9 mouse cellular contexts compared by ENCODE assay signal in the genomic region with DNA sequence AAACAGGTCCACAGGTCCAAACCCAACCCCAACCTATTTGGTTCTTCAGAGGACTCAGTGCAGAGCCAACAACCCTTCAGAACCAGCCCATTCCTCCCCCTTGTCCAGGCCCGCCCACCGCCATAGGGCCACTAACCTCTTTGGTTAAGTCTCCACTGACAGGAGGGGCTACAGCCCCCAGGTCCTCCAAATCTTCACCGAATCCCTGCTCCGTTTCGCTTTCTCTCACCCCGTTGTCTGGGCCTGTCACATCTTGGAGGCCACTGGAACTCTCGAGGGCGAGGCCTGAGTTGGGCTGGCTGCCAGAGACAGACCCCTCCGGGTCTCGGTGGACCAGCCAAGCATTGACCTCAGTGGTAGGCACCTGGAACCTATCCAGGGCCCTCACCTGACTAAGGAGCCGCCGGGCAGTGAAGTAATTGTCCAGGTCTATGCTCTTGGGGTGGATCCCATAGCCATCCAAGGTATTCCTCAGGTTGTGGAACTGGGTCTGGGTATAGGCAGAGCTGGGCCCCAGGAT. TPM values are rescaled to one million over a fixed set of nuclear protein-coding genes. Genes with fewer than 3 reads are reported as not detected.
DNase-seq lines count a peak whose midpoint lies in the region; ATAC-seq and TF ChIP-seq lines count a peak whose summit lies in the region.
"Had no signal": no experiment of that assay in that cellular context is flagged by ENCODE, and none has a peak within 500 bp of the region (broad histone marks: within the 10 kb centered on the region; RNA-seq: fewer than 3 reads in every experiment).

No protein-coding gene starts in this region.

- H3K36me3 ChIP-seq in ES-Bruce4 (ENCODE audit: control insufficient read depth, insufficient read depth, low read length, poor library complexity, severe bottlenecking): peaks cover 23% of the 10 kb centered on the region
- H3K36me3 ChIP-seq in heart, embryonic 16.5 days (ENCODE audit: control insufficient read depth, insufficient read depth): peaks cover 8% of the 10 kb centered on the region
- H3K36me3 ChIP-seq in stomach, embryonic 14.5 days (ENCODE audit: control insufficient read depth, insufficient read depth, low read length): peaks cover 12% of the 10 kb centered on the region

- no peak for TF ChIP-seq EP300 in ES-Bruce4 (IDR thresholded peaks at IDR 0.05; ENCODE audit: insufficient read depth, low read depth, low read length)

- H3K9ac ChIP-seq in ES-Bruce4 (ENCODE audit: low read depth, poor library complexity, severe bottlenecking): peak overlapping the region; percentile 12; the same call in 1 of the 2 replicates
- H3K9ac ChIP-seq in heart, embryonic 16.5 days (ENCODE audit: low read length): peak overlapping the region; percentile 95
- H3K9ac ChIP-seq in stomach, embryonic 14.5 days (replicated peaks; ENCODE audit: low read depth, low read length): no peak overlapping the region

- H3K4me2 ChIP-seq in heart, embryonic 16.5 days (ENCODE audit: low read depth, low read length): peak overlapping the region; percentile 78
- peak overlapping the region; percentile 13; the same call in 1 of the 2 replicates for H3K4me2 ChIP-seq in stomach, embryonic 14.5 days (replicated peaks; ENCODE audit: low read depth, low read length)

- no peak for TF ChIP-seq CTCF in ES-Bruce4 (IDR thresholded peaks at IDR 0.05; ENCODE audit: low read depth, low read length)

- ATAC-seq in heart, embryonic 16.5 days (replicated peaks; ENCODE audit: extremely low read depth, insufficient read depth, low FRiP score): no peak
- ATAC-seq in stomach, embryonic 14.5 days (ENCODE audit: insufficient number of reproducible peaks, insufficient read depth, low FRiP score, low read depth): no peak
- no peak for ATAC-seq in CD4-positive, CD25-positive, alpha-beta regulatory T cell, adult 4 months

- no peak overlapping the region for H3K4me3 ChIP-seq in ES-Bruce4 (ENCODE audit: low read depth, low read length)
- peak overlapping the region; percentile 44 for H3K4me3 ChIP-seq in heart, embryonic 16.5 days (ENCODE audit: low read length)
- no peak overlapping the region for H3K4me3 ChIP-seq in stomach, embryonic 14.5 days (ENCODE audit: low read depth, low read length)

- peak; percentile 46 for DNase-seq in adrenal gland, adult 2 months
- no peak for DNase-seq in adrenal gland, postnatal 36 days
- peak; percentile 40 to 68 for DNase-seq in kidney, postnatal 25 days
- DNase-seq in embryo, embryonic 9.5 days (ENCODE audit: extremely low spot score): no peak

- peak overlapping the region; percentile 13; the same call in 1 of the 2 replicates for H3K27ac ChIP-seq in ES-Bruce4 (ENCODE audit: insufficient read depth, low read length)
- H3K27ac ChIP-seq in heart, embryonic 16.5 days (ENCODE audit: low read length): peak overlapping the region; percentile 95
- no peak overlapping the region; the same call in 1 of the 2 replicates for H3K27ac ChIP-seq in stomach, embryonic 14.5 days (ENCODE audit: low read length)

- 46% methylated on average over 12 of the region's 12 CpGs for WGBS in heart, embryonic 16.5 days
- 78% methylated on average over 12 of the region's 12 CpGs for WGBS in stomach, embryonic 14.5 days

- no peaks in the 10 kb centered on the region for H3K9me3 ChIP-seq in ES-Bruce4 (replicated peaks; ENCODE audit: control insufficient read depth, insufficient read depth, low read length, poor library complexity, severe bottlenecking)
- no peaks in the 10 kb centered on the region for H3K9me3 ChIP-seq in heart, embryonic 16.5 days (replicated peaks; ENCODE audit: control insufficient read depth, low read length)
- no peaks in the 10 kb centered on the region for H3K9me3 ChIP-seq in stomach, embryonic 14.5 days (ENCODE audit: control insufficient read depth, low read depth, low read length)

- H3K27me3 ChIP-seq in ES-Bruce4 (ENCODE audit: control insufficient read depth, insufficient read depth, low read length, poor library complexity, severe bottlenecking): no peaks in the 10 kb centered on the region
- H3K27me3 ChIP-seq in heart, embryonic 16.5 days (ENCODE audit: control insufficient read depth, insufficient read depth, low read length): no peaks in the 10 kb centered on the region
- H3K27me3 ChIP-seq in stomach, embryonic 14.5 days (ENCODE audit: control insufficient read depth, insufficient read depth, low read length): no peaks in the 10 kb centered on the region

- no peak for TF ChIP-seq POLR2A in ES-Bruce4 (IDR thresholded peaks at IDR 0.05; ENCODE audit: insufficient read depth, low read length)

- peaks cover 2% of the 10 kb centered on the region for H3K4me1 ChIP-seq in ES-Bruce4 (ENCODE audit: control insufficient read depth, insufficient read depth, low read length)
- H3K4me1 ChIP-seq in heart, embryonic 16.5 days (ENCODE audit: control insufficient read depth, insufficient read depth, low read length): peaks cover 56% of the 10 kb centered on the region
- H3K4me1 ChIP-seq in stomach, embryonic 14.5 days (ENCODE audit: control insufficient read depth, insufficient read depth, low read length): peaks cover 61% of the 10 kb centered on the region

RNA-seq across cellular contexts. Expression of a gene that starts 2.6 kb away (rescaled TPM):
- 100 to 1,000 TPM; 497 to 817 TPM for total RNA-seq in adrenal gland, adult 2 months (2021)
- polyA plus RNA-seq in adrenal gland, adult 2 months (2012; rRNA removed): 504 and 806 TPM in 2 replicates
- total RNA-seq in adrenal gland, postnatal 36 days (2021): 100 to 1,000 TPM; 526 to 605 TPM
- 181 and 194 TPM in 2 replicates for polyA plus RNA-seq in ES-Bruce4 (2011; ENCODE audit: insufficient read depth, insufficient read length, low read depth, missing spikeins)
- polyA plus RNA-seq in heart, embryonic 16.5 days (2015; fragmentation: Nextera tagmentation; extraction: Ambion mirVana): 81.3 and 90.1 TPM in 2 replicates
- polyA plus RNA-seq in stomach, embryonic 14.5 days (2014; fragmentation: Nextera tagmentation; extraction: Ambion mirVana): 30.4 and 36.4 TPM in 2 replicates
- 10 to 100 TPM; 21.3 to 26.1 TPM for polyA plus RNA-seq in CD4-positive, CD25-positive, alpha-beta regulatory T cell, adult 4 months (2017; shearing (Covaris generic))

RNA-seq across cellular contexts. Expression of a gene that starts 22.5 kb away (rescaled TPM):
- 10 to 100 TPM; 57.1 to 76.8 TPM for total RNA-seq in adrenal gland, adult 2 months (2021)
- 90.7 and 107 TPM in 2 replicates for polyA plus RNA-seq in adrenal gland, adult 2 months (2012; rRNA removed)
- 10 to 100 TPM; 57.4 to 63.3 TPM for total RNA-seq in adrenal gland, postnatal 36 days (2021)
- 23.9 and 26.2 TPM in 2 replicates for polyA plus RNA-seq in ES-Bruce4 (2011; ENCODE audit: insufficient read depth, insufficient read length, low read depth, missing spikeins)
- 118 and 129 TPM in 2 replicates for polyA plus RNA-seq in heart, embryonic 16.5 days (2015; fragmentation: Nextera tagmentation; extraction: Ambion mirVana)
- 136 and 141 TPM in 2 replicates for polyA plus RNA-seq in stomach, embryonic 14.5 days (2014; fragmentation: Nextera tagmentation; extraction: Ambion mirVana)
- polyA plus RNA-seq in CD4-positive, CD25-positive, alpha-beta regulatory T cell, adult 4 months (2017; shearing (Covaris generic)): not detected
- total RNA-seq: neutrophil, adult 5-6 weeks had no signal

RNA-seq across cellular contexts. Expression of a gene that starts 38.2 kb away (rescaled TPM):
- total RNA-seq in adrenal gland, adult 2 months (2021): 10 to 100 TPM; 65.7 to 72.8 TPM
- 40.0 and 58.2 TPM in 2 replicates for polyA plus RNA-seq in adrenal gland, adult 2 months (2012; rRNA removed)
- 10 to 100 TPM; 77.2 to 78.2 TPM for total RNA-seq in adrenal gland, postnatal 36 days (2021)
- 201 and 202 TPM in 2 replicates for polyA plus RNA-seq in ES-Bruce4 (2011; ENCODE audit: insufficient read depth, insufficient read length, low read depth, missing spikeins)
- 45.3 and 49.9 TPM in 2 replicates for polyA plus RNA-seq in heart, embryonic 16.5 days (2015; fragmentation: Nextera tagmentation; extraction: Ambion mirVana)
- polyA plus RNA-seq in stomach, embryonic 14.5 days (2014; fragmentation: Nextera tagmentation; extraction: Ambion mirVana): 100 and 105 TPM in 2 replicates
- polyA plus RNA-seq in CD4-positive, CD25-positive, alpha-beta regulatory T cell, adult 4 months (2017; shearing (Covaris generic)): 10 to 100 TPM; 50.8 to 52.7 TPM

RNA-seq across cellular contexts. Expression of a gene that starts 49.8 kb away (rescaled TPM):
- 10 to 100 TPM; 22.7 to 31.2 TPM for total RNA-seq in adrenal gland, adult 2 months (2021)
- 12.4 and 12.6 TPM in 2 replicates for polyA plus RNA-seq in adrenal gland, adult 2 months (2012; rRNA removed)
- total RNA-seq in adrenal gland, postnatal 36 days (2021): 10 to 100 TPM; 21.1 to 35.0 TPM
- 27.3 and 31.1 TPM in 2 replicates for polyA plus RNA-seq in ES-Bruce4 (2011; ENCODE audit: insufficient read depth, insufficient read length, low read depth, missing spikeins)
- 11.9 and 14.0 TPM in 2 replicates for polyA plus RNA-seq in heart, embryonic 16.5 days (2015; fragmentation: Nextera tagmentation; extraction: Ambion mirVana)
- 8.3 and 9.6 TPM in 2 replicates for polyA plus RNA-seq in stomach, embryonic 14.5 days (2014; fragmentation: Nextera tagmentation; extraction: Ambion mirVana)
- polyA plus RNA-seq in CD4-positive, CD25-positive, alpha-beta regulatory T cell, adult 4 months (2017; shearing (Covaris generic)): 10 to 100 TPM; 11.7 to 21.8 TPM

Comparison
In these comparisons a context has a peak if more than half of its experiments do, and no peak if none do; other contexts are left out.
1. DNase-seq: peak in adrenal gland, adult 2 months (single experiment) and kidney, postnatal 25 days (2 of 2); none in adrenal gland, postnatal 36 days (0 of 2) and embryo, embryonic 9.5 days (single experiment).
2. RNA of a gene that starts 22.5 kb away (polyA plus RNA-seq): 136 to 141 TPM in stomach, embryonic 14.5 days, 118 to 129 TPM in heart, embryonic 16.5 days, 90.7 to 107 TPM in adrenal gland, adult 2 months and 23.9 to 26.2 TPM in ES-Bruce4; not detected in CD4-positive, CD25-positive, alpha-beta regulatory T cell, adult 4 months; every median in the first group is over 10 times any median in the second.